In the genomic region with DNA sequence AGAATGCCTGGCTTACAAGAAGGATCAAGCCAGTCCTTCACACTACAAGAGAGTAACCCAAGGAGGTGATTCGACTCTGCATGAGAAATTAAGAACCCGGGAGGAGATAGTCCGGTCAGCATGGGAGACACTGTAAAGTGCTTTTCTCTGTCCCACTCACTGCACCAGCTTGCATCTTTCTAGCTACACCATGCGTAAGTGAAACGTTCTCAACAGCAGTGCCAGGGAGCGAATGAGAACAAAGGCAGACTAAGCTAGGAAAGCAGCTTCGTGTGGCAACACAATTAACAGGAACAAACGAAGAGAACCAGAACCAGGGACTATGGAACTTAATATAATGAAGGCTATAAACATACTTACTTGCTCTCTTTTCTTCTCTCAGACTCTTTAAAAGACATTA, we compare ENCODE assay signal across 28 mouse cellular contexts. TPM values are rescaled to one million over a fixed set of nuclear protein-coding genes. Genes with fewer than 3 reads are reported as not detected.
DNase-seq lines count a peak whose midpoint lies in the region; ATAC-seq and TF ChIP-seq lines count a peak whose summit lies in the region.
"Had no signal": no experiment of that assay in that cellular context is flagged by ENCODE, and none has a peak within 500 bp of the region (broad histone marks: within the 10 kb centered on the region; RNA-seq: fewer than 3 reads in every experiment).

No protein-coding gene starts in this region.

- TF ChIP-seq CTCF in forebrain, postnatal 0 days (IDR thresholded peaks at IDR 0.05; ENCODE audit: low read depth): no peak
- no peak for TF ChIP-seq CTCF in left cerebral cortex, adult 2 months (IDR thresholded peaks at IDR 0.05)

- H3K36me3 ChIP-seq in forebrain, embryonic 10.5 days (replicated peaks): no peaks in the 10 kb centered on the region
- no peaks in the 10 kb centered on the region for H3K36me3 ChIP-seq in forebrain, embryonic 12.5 days (replicated peaks)
- H3K36me3 ChIP-seq in forebrain, postnatal 0 days (ENCODE audit: insufficient read depth): no peaks in the 10 kb centered on the region
- H3K36me3 ChIP-seq: embryonic facial prominence, embryonic 12.5 days; embryonic facial prominence, embryonic 15.5 days; heart, embryonic 10.5 days; heart, embryonic 13.5 days had no signal

- ATAC-seq in forebrain, embryonic 12.5 days (ENCODE audit: low FRiP score): no peak
- peak; percentile 78; the same call in 1 of the 2 replicates for ATAC-seq in forebrain, postnatal 0 days
- ATAC-seq: hindbrain, postnatal 0 days; inflammation-experienced regulatory T-cells, adult 6 months; Patski had no signal

- H3K4me1 ChIP-seq in forebrain, embryonic 10.5 days: peaks cover 14% of the 10 kb centered on the region
- H3K4me1 ChIP-seq in forebrain, embryonic 12.5 days: no peaks in the 10 kb centered on the region
- H3K4me1 ChIP-seq in forebrain, postnatal 0 days (ENCODE audit: insufficient read depth): no peaks in the 10 kb centered on the region; the same call in 1 of the 2 replicates
- H3K4me1 ChIP-seq: embryonic facial prominence, embryonic 12.5 days; embryonic facial prominence, embryonic 15.5 days; heart, embryonic 10.5 days; heart, embryonic 13.5 days had no signal

- H3K9ac ChIP-seq in forebrain, embryonic 12.5 days: no peak overlapping the region
- no peak overlapping the region for H3K9ac ChIP-seq in forebrain, postnatal 0 days
- H3K9ac ChIP-seq: embryonic facial prominence, embryonic 12.5 days; embryonic facial prominence, embryonic 15.5 days; heart, embryonic 13.5 days; hindbrain, embryonic 14.5 days had no signal

- WGBS in forebrain, embryonic 10.5 days: 45% methylated on average over 8 of the region's 8 CpGs
- 24% methylated on average over 8 of the region's 8 CpGs for WGBS in forebrain, embryonic 12.5 days
- WGBS in forebrain, postnatal 0 days: 15% methylated on average over 8 of the region's 8 CpGs

- intact Hi-C loops in left cerebral cortex, adult 2 months (cut with DNase I): no loop called here

- no peak overlapping the region for H3K4me3 ChIP-seq in forebrain, embryonic 10.5 days
- no peak overlapping the region for H3K4me3 ChIP-seq in forebrain, embryonic 12.5 days (replicated peaks)
- H3K4me3 ChIP-seq in forebrain, postnatal 0 days (ENCODE audit: low read depth, low read length): no peak overlapping the region
- H3K4me3 ChIP-seq in left cerebral cortex, adult 2 months: no peak overlapping the region
- H3K4me3 ChIP-seq: embryonic facial prominence, embryonic 12.5 days; embryonic facial prominence, embryonic 15.5 days; heart, adult 2 months; heart, embryonic 10.5 days; heart, embryonic 13.5 days had no signal

- peak overlapping the region; percentile 25; the same call in 1 of the 2 replicates for H3K27ac ChIP-seq in forebrain, embryonic 10.5 days
- no peak overlapping the region for H3K27ac ChIP-seq in forebrain, embryonic 12.5 days
- 0 out of 2 replicates have a peak overlapping the region, but pooled peaks have one; percentile 30 for H3K27ac ChIP-seq in forebrain, postnatal 0 days (ENCODE audit: low read depth, low read length)
- no peak overlapping the region for H3K27ac ChIP-seq in left cerebral cortex, adult 2 months
- H3K27ac ChIP-seq: embryonic facial prominence, embryonic 12.5 days; embryonic facial prominence, embryonic 15.5 days; heart, adult 2 months; heart, embryonic 10.5 days; heart, embryonic 13.5 days; hindbrain, embryonic 14.5 days; hindbrain, postnatal 0 days had no signal

- H3K4me2 ChIP-seq in forebrain, embryonic 12.5 days: no peak overlapping the region
- no peak overlapping the region for H3K4me2 ChIP-seq in forebrain, postnatal 0 days (ENCODE audit: low read depth)
- H3K4me2 ChIP-seq: embryonic facial prominence, embryonic 12.5 days; embryonic facial prominence, embryonic 15.5 days; heart, embryonic 13.5 days; hindbrain, embryonic 14.5 days had no signal

- H3K9me3 ChIP-seq in forebrain, embryonic 10.5 days: peaks cover 7% of the 10 kb centered on the region; the same call in 1 of the 2 replicates
- H3K9me3 ChIP-seq in forebrain, embryonic 12.5 days: no peaks in the 10 kb centered on the region
- no peaks in the 10 kb centered on the region for H3K9me3 ChIP-seq in forebrain, postnatal 0 days (ENCODE audit: low read length)
- H3K9me3 ChIP-seq: embryonic facial prominence, embryonic 12.5 days; embryonic facial prominence, embryonic 15.5 days; heart, embryonic 10.5 days; heart, embryonic 13.5 days had no signal

- H3K27me3 ChIP-seq in forebrain, embryonic 10.5 days (ENCODE audit: poor library complexity, severe bottlenecking): no peaks in the 10 kb centered on the region
- no peaks in the 10 kb centered on the region for H3K27me3 ChIP-seq in forebrain, embryonic 12.5 days
- H3K27me3 ChIP-seq in forebrain, postnatal 0 days (ENCODE audit: insufficient read depth, low read length): no peaks in the 10 kb centered on the region
- H3K27me3 ChIP-seq: embryonic facial prominence, embryonic 12.5 days; embryonic facial prominence, embryonic 15.5 days; heart, embryonic 13.5 days; Patski had no signal

- peak; percentile 12 for DNase-seq in forebrain, embryonic 10.5 days (ENCODE audit: extremely low spot score, low spot score)
- peak; percentile 10 for DNase-seq in lung, postnatal 10 days
- no peak for DNase-seq in lung, postnatal 4 days
- DNase-seq in Muller cell, postnatal 12 days (ENCODE audit: inconsistent ontology term): peak; percentile 27
- DNase-seq in forebrain, postnatal 0 days: peak; percentile 59
- no peak for DNase-seq in left cerebral cortex, adult 2 months (ENCODE audit: extremely low spot score in 1 of 2, low spot score in 2 of 2)
- DNase-seq: adrenal gland, postnatal 10 days; adrenal gland, postnatal 36 days; cerebellum, adult 11 months; cerebellum, adult 2 months; cerebellum, adult 9-11 months; cerebellum, postnatal 25 days; gastrocnemius, postnatal 10 days; gastrocnemius, postnatal 36 days; heart, adult 2 months; heart, postnatal 14 days; heart, postnatal 4 days had no signal

RNA-seq across cellular contexts. Expression of gene Kcnf1, which starts 41.7 kb away (rescaled TPM):
- polyA plus RNA-seq in forebrain, embryonic 10.5 days (2016; fragmentation: Nextera tagmentation; extraction: Ambion mirVana): 0.50 and 0.62 TPM in 2 replicates
- 2.3 and 2.8 TPM in 2 replicates for polyA plus RNA-seq in forebrain, embryonic 12.5 days (2016; fragmentation: Nextera tagmentation; extraction: Ambion mirVana)
- total RNA-seq in forebrain, postnatal 0 days (2014; rRNA removed): 20.2 and 24.8 TPM in 2 replicates
- 5.6 and 6.8 TPM in 2 replicates for polyA plus RNA-seq in forebrain, postnatal 0 days (2015; fragmentation: Nextera tagmentation; extraction: Ambion mirVana)
- total RNA-seq in left cerebral cortex, adult 2 months (2021): 100 to 1,000 TPM; 115 to 117 TPM
- total RNA-seq: common myeloid progenitor, adult 5-6 weeks; granulocyte monocyte progenitor cell, adult 5-6 weeks; heart, adult 2 months had no signal

RNA-seq across cellular contexts. Expression of gene Pdia6, which starts 48.0 kb away (rescaled TPM):
- 585 and 641 TPM in 2 replicates for polyA plus RNA-seq in forebrain, embryonic 10.5 days (2016; fragmentation: Nextera tagmentation; extraction: Ambion mirVana)
- polyA plus RNA-seq in forebrain, embryonic 12.5 days (2016; fragmentation: Nextera tagmentation; extraction: Ambion mirVana): 454 and 460 TPM in 2 replicates
- total RNA-seq in forebrain, postnatal 0 days (2014; rRNA removed): 152 and 182 TPM in 2 replicates
- 223 and 247 TPM in 2 replicates for polyA plus RNA-seq in forebrain, postnatal 0 days (2015; fragmentation: Nextera tagmentation; extraction: Ambion mirVana)
- total RNA-seq in left cerebral cortex, adult 2 months (2021): 100 to 1,000 TPM; 137 to 144 TPM

Comparison
In these comparisons a context has a peak if more than half of its experiments do, and no peak if none do; other contexts are left out.
1. DNase-seq: peak in forebrain, embryonic 10.5 days (single experiment), lung, postnatal 10 days (single experiment), Muller cell, postnatal 12 days (single experiment) and forebrain, postnatal 0 days (single experiment); none in lung, postnatal 4 days (0 of 2) and left cerebral cortex, adult 2 months (0 of 2).
2. H3K27ac ChIP-seq: peak in forebrain, embryonic 10.5 days (single experiment) and forebrain, postnatal 0 days (single experiment); none in forebrain, embryonic 12.5 days (single experiment) and left cerebral cortex, adult 2 months (single experiment).